Mouse (Mus musculus) CH12.LX (cell line): Measurements from ENCODE around the gene Ccdc38.

ENCODE experiments used
- BHLHE40 ChIP-seq: IDR thresholded peaks from 2 replicates; pipeline ENCODE4 v1.6.1; 2011; ENCODE audit warnings: mild to moderate bottlenecking, low read depth, low read length, improper control_type of control experiment
- CTCF ChIP-seq, 2 experiments: IDR thresholded peaks in 1 of 2; conservative IDR thresholded peaks in 1 of 2; 2 replicates each; pipeline ENCODE4 v1.5.1; 2011 to 2012; ENCODE audit warnings: low read depth in 2 of 2, low read length in 2 of 2, improper control_type of control experiment in 1 of 2, inconsistent platforms in 1 of 2, mild to moderate bottlenecking in 1 of 2, moderate library complexity in 1 of 2
- EP300 ChIP-seq: IDR thresholded peaks from 2 replicates; pipeline ENCODE4 v1.6.1; 2011; ENCODE audit warnings: low read length, improper control_type of control experiment
- POLR2A ChIP-seq: IDR thresholded peaks from 2 replicates; pipeline ENCODE4 v1.6.1; 2011; ENCODE audit warnings: low read depth, mild to moderate bottlenecking, improper control_type of control experiment, low read length

GRCm38 (mm10) chr10:93624151-93624550 lies 83.7 kb downstream of the Ccdc38 start:
- TF ChIP-seq EP300 (no peak), BHLHE40 (no peak), POLR2A (no peak), CTCF (conservative IDR thresholded peaks at IDR 0.05 in 1 of 2, IDR thresholded peaks at IDR 0.05 in 1 of 2; ENCODE audit: low read depth in 2 of 2, low read length in 2 of 2) (no peak)
